In genomic region chr2:150830011-150830410, GRCm38 (mm10) we compare ENCODE assay signal across 20 mouse cellular contexts. TPM values are rescaled to one million over a fixed set of nuclear protein-coding genes. Genes with fewer than 3 reads are reported as not detected.
A peak's percentile ranks its signal among the peaks of the same experiment; 100 is the strongest.
DNase-seq lines count a peak whose midpoint lies in the region; TF ChIP-seq lines count a peak whose summit lies in the region.
"Had no signal": no experiment of that assay in that cellular context is flagged by ENCODE, and none has a peak within 500 bp of the region (broad histone marks: within the 10 kb centered on the region; RNA-seq: fewer than 3 reads in every experiment).

No protein-coding gene starts in this region.

- 93% methylated on average over 2 of the region's 2 CpGs for WGBS in spleen, adult 2 months

- no peak overlapping the region for H3K4me3 ChIP-seq in layer of hippocampus, adult 2 months
- no peak overlapping the region for H3K4me3 ChIP-seq in spleen, adult 2 months (ENCODE audit: extremely low read depth, insufficient read depth, insufficient read length)
- H3K4me3 ChIP-seq: embryonic facial prominence, embryonic 13.5 days; forebrain, embryonic 13.5 days; heart, adult 2 months; heart, embryonic 15.5 days; hindbrain, embryonic 13.5 days had no signal

- TF ChIP-seq CTCF in layer of hippocampus, adult 2 months (conservative IDR thresholded peaks at IDR 0.05) = no peak
- no peak for TF ChIP-seq CTCF in spleen, adult 2 months (IDR thresholded peaks at IDR 0.05; ENCODE audit: extremely low read depth, insufficient read depth, insufficient read length, insufficient replicate concordance)

- TF ChIP-seq POLR2A in spleen, adult 2 months (IDR thresholded peaks at IDR 0.05; ENCODE audit: low read depth, low read length) = no peak

- H3K27ac ChIP-seq in layer of hippocampus, adult 2 months = peak overlapping the region; percentile 69
- H3K27ac ChIP-seq in spleen, adult 2 months (ENCODE audit: insufficient read depth, low read length) = peak overlapping the region; percentile 96
- H3K27ac ChIP-seq: embryonic facial prominence, embryonic 13.5 days; forebrain, embryonic 13.5 days; heart, embryonic 15.5 days; hindbrain, embryonic 13.5 days; hindbrain, postnatal 0 days had no signal

- no peak for DNase-seq in layer of hippocampus, adult 2 months (ENCODE audit: low spot score in 2 of 2)
- no peak for DNase-seq in layer of hippocampus, postnatal 25 days (ENCODE audit: extremely low spot score in 1 of 2, low spot score in 1 of 2)
- no peak for DNase-seq in spleen, adult 2 months (ENCODE audit: low read depth in 1 of 2, low spot score in 2 of 2)
- no peak for DNase-seq in spleen, postnatal 36 days (ENCODE audit: low spot score in 2 of 2)
- peak; percentile 99 for DNase-seq in gonadal fat pad, adult 2 months (ENCODE audit: low read depth)
- DNase-seq in gastrocnemius, adult 18-20 months (ENCODE audit: low spot score) = no peak
- DNase-seq in thymus, postnatal 4 days = no peak
- DNase-seq: adrenal gland, adult 2 months; adrenal gland, postnatal 36 days; cerebellum, adult 11-12 months; cerebellum, adult 9-10 months; cerebellum, postnatal 25 days; forebrain, postnatal 0 days; heart, adult 2 months; heart, postnatal 14 days had no signal

- H3K36me3 ChIP-seq in spleen, adult 2 months (ENCODE audit: control insufficient read depth, insufficient read depth, low read length) = peaks cover 25% of the 10 kb centered on the region

- H3K27me3 ChIP-seq in spleen, adult 2 months (ENCODE audit: control insufficient read depth, insufficient read depth, low read length) = no peaks in the 10 kb centered on the region
- H3K27me3 ChIP-seq: embryonic facial prominence, embryonic 13.5 days; forebrain, embryonic 13.5 days; heart, embryonic 15.5 days; hindbrain, embryonic 13.5 days had no signal

- peaks cover 25% of the 10 kb centered on the region; the same call in 1 of the 2 replicates for H3K4me1 ChIP-seq in spleen, adult 2 months (ENCODE audit: control insufficient read depth, insufficient read depth, insufficient read length)
- H3K4me1 ChIP-seq: embryonic facial prominence, embryonic 13.5 days; forebrain, embryonic 13.5 days; heart, embryonic 15.5 days; hindbrain, embryonic 13.5 days had no signal

RNA-seq across cellular contexts. Expression of gene Pygb, which starts 43.5 kb away (rescaled TPM):
- 100 to 1,000 TPM; 203 to 212 TPM for total RNA-seq in layer of hippocampus, adult 2 months (2021)
- 100 to 1,000 TPM; 172 to 203 TPM for total RNA-seq in layer of hippocampus, postnatal 25 days (2021)
- 25.7 and 28.9 TPM in 2 replicates for polyA plus RNA-seq in spleen, adult 2 months (2012; rRNA removed)
- 110 and 124 TPM in 2 replicates for polyA plus RNA-seq in gonadal fat pad, adult 2 months (2012; rRNA removed)
- 1 to 10 TPM; 4.5 to 5.5 TPM for total RNA-seq in gastrocnemius, adult 18-20 months (2021)

Comparison
In these comparisons a context has a peak if more than half of its experiments do, and no peak if none do; other contexts are left out.
1. RNA of gene Pygb, which starts 43.5 kb away (total RNA-seq): 203 to 212 TPM in layer of hippocampus, adult 2 months and 172 to 203 TPM in layer of hippocampus, postnatal 25 days; 4.5 to 5.5 TPM in gastrocnemius, adult 18-20 months; every median in the first group is over 10 times any median in the second.